Mouse (Mus musculus) spleen, adult 2 months (tissue): ENCODE data around the gene Oca2. TPM values are rescaled to one million over a fixed set of nuclear protein-coding genes. Genes with fewer than 3 reads are reported as not detected.

Experiments used
- DNase-seq, 2 experiments: peaks; one replicate each; pipeline versions ENCODE4 v3.0.0 to v3.0.0-alpha.2; 2012 to 2021; ENCODE audit warnings: low spot score in 2 of 2, low read depth in 1 of 2
- H3K27ac ChIP-seq: fragments of 200-500 bp; 2 replicates; pipeline ENCODE4 v1.5.1; 2012; ENCODE audit warnings: low read length, inconsistent platforms; ENCODE audit not compliant: insufficient read depth
- H3K27me3 ChIP-seq: fragments of 200-500 bp; 2 replicates; pipeline ENCODE4 v1.6.1; 2012; ENCODE audit warnings: mild to moderate bottlenecking, moderate library complexity, low read length, inconsistent platforms; ENCODE audit not compliant: control insufficient read depth, insufficient read depth
- H3K36me3 ChIP-seq: fragments of 200-500 bp; 2 replicates; pipeline ENCODE4 v1.6.1; 2012; ENCODE audit warnings: mild to moderate bottlenecking, low read length, inconsistent platforms; ENCODE audit not compliant: control insufficient read depth, insufficient read depth
- H3K4me1 ChIP-seq: fragments of 200-500 bp; 2 replicates; pipeline ENCODE4 v1.6.1; 2011; ENCODE audit warnings: inconsistent platforms; ENCODE audit not compliant: control insufficient read depth, insufficient read depth, insufficient read length
- H3K4me3 ChIP-seq: fragments of 200-500 bp; 2 replicates; pipeline ENCODE4 v1.5.1; 2011; ENCODE audit warnings: mild to moderate bottlenecking, inconsistent platforms; ENCODE audit not compliant: insufficient read depth, insufficient read length; ENCODE audit errors: extremely low read depth
- CTCF ChIP-seq: fragments of 200-500 bp; IDR thresholded peaks from 2 replicates; pipeline ENCODE4 v1.5.1; 2011; ENCODE audit warnings: mild to moderate bottlenecking, inconsistent platforms; ENCODE audit not compliant: insufficient read depth, insufficient read length, insufficient replicate concordance; ENCODE audit errors: extremely low read depth
- POLR2A ChIP-seq: fragments of 200-500 bp; IDR thresholded peaks from 2 replicates; pipeline ENCODE4 v1.6.1; 2011; ENCODE audit warnings: low read depth, low read length, inconsistent platforms
- WGBS: fragments of 180-500 bp; shearing (Covaris S2); methylation state at CpG from one replicate; pipeline ENCODE4 v1.1.7; 2018; 5-methylcytosine and 5-hydroxymethylcytosine counted together
- polyA plus RNA-seq: library from polyadenylated mRNA; depleted of rRNA; stranded (reverse); fragments of >200 nt; gene quantifications from 2 replicates; pipeline ENCODE4 v1.2.3, GENCODE M21; 2012; rRNA removed

The Oca2 gene
- polyA plus RNA-seq, result 0.23 TPM in 1 of 2 replicates, not detected in the other

- Histone ChIP-seq H3K27me3 (no peaks in the 10 kb centered on the region), H3K27ac (no peak within 1 kb of the TSS), H3K36me3 (no peaks in the 10 kb centered on the region), H3K4me3 (no peak within 1 kb of the TSS), H3K4me1 (no peaks in the 10 kb centered on the region)
- TF ChIP-seq CTCF (no peak), POLR2A (no peak)
- no peak for DNase-seq
- 49% methylated on average over 3 of the region's 3 CpGs for WGBS
Measured at GRCm38 (mm10) chr7:56239543-56239942, at the start of gene Oca2. Gene Oca2, plus strand, starts transcription at chr7:56239760.

- over 99% methylated on average over 6 of the region's 6 CpGs for WGBS
- TF ChIP-seq POLR2A, result no peak
- no peak for TF ChIP-seq CTCF
- Histone ChIP-seq H3K27ac (no peak overlapping the region), H3K36me3 (peaks cover 39% of the 10 kb centered on the region), H3K4me3 (no peak overlapping the region), H3K27me3 (no peaks in the 10 kb centered on the region), H3K4me1 (no peaks in the 10 kb centered on the region)
- DNase-seq, result no peak
Measured at GRCm38 (mm10) chr7:56191041-56191440, 48.5 kb upstream of the Oca2 start.

GRCm38 (mm10) chr7:56191661-56192060 is 47.9 kb upstream of the Oca2 start:
- 93% methylated on average over 4 of the region's 4 CpGs for WGBS
- Histone ChIP-seq H3K36me3 (peaks cover 41% of the 10 kb centered on the region), H3K4me3 (no peak overlapping the region), H3K27me3 (no peaks in the 10 kb centered on the region), H3K4me1 (no peaks in the 10 kb centered on the region), H3K27ac (no peak overlapping the region)
- DNase-seq, result no peak
- TF ChIP-seq CTCF (no peak), POLR2A (no peak)

- no peaks in the 10 kb centered on the region for H3K27me3 ChIP-seq
- 91% methylated on average over 10 of the region's 10 CpGs for WGBS
- H3K36me3 ChIP-seq, result peaks cover 41% of the 10 kb centered on the region
- no peaks in the 10 kb centered on the region for H3K4me1 ChIP-seq
- no peak overlapping the region for H3K4me3 ChIP-seq
- no peak overlapping the region for H3K27ac ChIP-seq
- DNase-seq, result no peak
- TF ChIP-seq CTCF, result no peak
- no peak for TF ChIP-seq POLR2A
Measured at GRCm38 (mm10) chr7:56201483-56202218, 37.9 kb upstream of the Oca2 start.

- WGBS, result 91% methylated on average over 3 of the region's 3 CpGs
- H3K27ac ChIP-seq, result no peak overlapping the region
- no peaks in the 10 kb centered on the region for H3K27me3 ChIP-seq
- TF ChIP-seq CTCF, result no peak
- no peak for TF ChIP-seq POLR2A
- no peak for DNase-seq
- no peaks in the 10 kb centered on the region for H3K4me1 ChIP-seq
- no peak overlapping the region for H3K4me3 ChIP-seq
- peaks cover 35% of the 10 kb centered on the region for H3K36me3 ChIP-seq
Measured at GRCm38 (mm10) chr7:56202843-56203242, 36.7 kb upstream of the Oca2 start.

- 94% methylated on average over 2 of the region's 2 CpGs for WGBS
- no peak overlapping the region for H3K4me3 ChIP-seq
- DNase-seq, result no peak
- no peak overlapping the region for H3K27ac ChIP-seq
- H3K36me3 ChIP-seq, result peaks cover 32% of the 10 kb centered on the region
- H3K4me1 ChIP-seq, result no peaks in the 10 kb centered on the region
- TF ChIP-seq POLR2A (no peak), CTCF (no peak)
- no peaks in the 10 kb centered on the region for H3K27me3 ChIP-seq
Measured at GRCm38 (mm10) chr7:56203286-56203685, 36.3 kb upstream of the Oca2 start.

- peaks cover 37% of the 10 kb centered on the region for H3K36me3 ChIP-seq
- 91% methylated on average over 3 of the region's 3 CpGs for WGBS
Measured at GRCm38 (mm10) chr7:56204877-56205276, 34.7 kb upstream of the Oca2 start.

More at GRCm38 (mm10) chr7:56204877-56205276, 34.7 kb upstream of the Oca2 start:
- H3K4me1 ChIP-seq, result no peaks in the 10 kb centered on the region
- no peak overlapping the region for H3K4me3 ChIP-seq
- H3K27ac ChIP-seq, result no peak overlapping the region
- no peaks in the 10 kb centered on the region for H3K27me3 ChIP-seq
- no peak for DNase-seq
- no peak for TF ChIP-seq POLR2A
- no peak for TF ChIP-seq CTCF
